Mouse (Mus musculus) forebrain, embryonic 11.5 days (tissue): Measurements from ENCODE around the gene Taf9b. TPM values are rescaled to one million over a fixed set of nuclear protein-coding genes. Genes with fewer than 3 reads are reported as not detected.
"Not testable (repeated sequence)": the region's sequence is repeated elsewhere in the genome, so short reads cannot be mapped to it uniquely, and the experiment has no call there.

ENCODE experiments used
- ATAC-seq: fragments of 200-750 bp; cut with Nextera tagmentation; replicated peaks from 2 replicates; pipeline ENCODE4 v1.8.0; 2017; ENCODE audit warnings: moderate TSS enrichment; ENCODE audit not compliant: low FRiP score
- DNase-seq: peaks from one replicate; pipeline ENCODE4 v3.0.0-alpha.2; 2017; ENCODE audit warnings: low spot score
- H3K27ac ChIP-seq: fragments of 300-500 bp; sonication (generic); 2 replicates; pipeline ENCODE4 v1.5.1; 2014; ENCODE audit warnings: low read depth, low read length
- H3K27me3 ChIP-seq: fragments of 300-500 bp; sonication (generic); 2 replicates; pipeline ENCODE4 v1.6.1; 2014; ENCODE audit warnings: mild to moderate bottlenecking, low read length, mixed read lengths; ENCODE audit not compliant: control insufficient read depth, insufficient read depth
- H3K36me3 ChIP-seq: fragments of 300-500 bp; sonication (generic); 2 replicates; pipeline ENCODE4 v1.6.1; 2014; ENCODE audit warnings: mild to moderate bottlenecking, low read length, moderate library complexity, mixed read lengths; ENCODE audit not compliant: control insufficient read depth, insufficient read depth
- H3K4me1 ChIP-seq: fragments of 300-500 bp; sonication (generic); replicated peaks from 2 replicates; pipeline ENCODE4 v1.6.1; 2014; ENCODE audit warnings: low read length, mixed read lengths; ENCODE audit not compliant: control insufficient read depth, insufficient read depth
- H3K4me2 ChIP-seq: fragments of 300-500 bp; sonication (generic); 2 replicates; pipeline ENCODE4 v1.6.1; 2014; ENCODE audit warnings: low read depth, mild to moderate bottlenecking, low read length, moderate library complexity, mixed read lengths; ENCODE audit not compliant: severe bottlenecking
- H3K4me3 ChIP-seq: fragments of 300-500 bp; sonication (generic); 2 replicates; pipeline ENCODE4 v1.5.1; 2014; ENCODE audit warnings: low read depth, low read length
- H3K9ac ChIP-seq: fragments of 300-500 bp; sonication (generic); 2 replicates; pipeline ENCODE4 v1.6.1; 2014; ENCODE audit warnings: low read length
- H3K9me3 ChIP-seq: fragments of 300-500 bp; sonication (generic); 2 replicates; pipeline ENCODE4 v1.6.1; 2016; ENCODE audit warnings: low read length, mixed read lengths; ENCODE audit not compliant: control insufficient read depth
- WGBS: fragments of 180-500 bp; shearing (Covaris S2); extraction: QIAGEN DNeasy Blood & Tissue Kit; methylation state at CpG from one replicate; pipeline ENCODE4 v1.1.7; 2014; 5-methylcytosine and 5-hydroxymethylcytosine counted together
- polyA plus RNA-seq: library from polyadenylated mRNA; unstranded; fragments of >200 nt; fragmentation: Nextera tagmentation; extraction: Ambion mirVana; gene quantifications from 2 replicates; pipeline ENCODE4 v1.2.1, GENCODE M21; 2014

Taf9b gene
- polyA plus RNA-seq = 13.6 and 14.6 TPM in 2 replicates

GRCm38 (mm10) chrX:106221058-106221457 lies at the start of gene Taf9b:
Gene Taf9b (minus strand): TSS chrX:106221158.
- H3K27me3 ChIP-seq = no peaks in the 10 kb centered on the region
- no peak within 1 kb of the TSS for H3K27ac ChIP-seq
- ATAC-seq = no peak
- no peak for DNase-seq
- peak within 1 kb of the TSS; percentile 49; the same call in 1 of the 2 replicates for H3K4me2 ChIP-seq
- 92% methylated on average over 19 of the region's 25 CpGs for WGBS
- H3K4me3 ChIP-seq = peak within 1 kb of the TSS; percentile 48; the same call in 1 of the 2 replicates
- no peaks in the 10 kb centered on the region; the same call in 1 of the 2 replicates for H3K9me3 ChIP-seq
- H3K9ac ChIP-seq = no peak within 1 kb of the TSS
- no peaks in the 10 kb centered on the region for H3K4me1 ChIP-seq
- no peaks in the 10 kb centered on the region for H3K36me3 ChIP-seq

- H3K9me3 ChIP-seq = no peaks in the 10 kb centered on the region
- no peak within 1 kb of the TSS for H3K9ac ChIP-seq
- no peak within 1 kb of the TSS for H3K4me2 ChIP-seq
- H3K27ac ChIP-seq = no peak within 1 kb of the TSS
- WGBS = 85% methylated on average over 4 of the region's 4 CpGs
- no peaks in the 10 kb centered on the region for H3K27me3 ChIP-seq
- no peak within 1 kb of the TSS for H3K4me3 ChIP-seq
- ATAC-seq (no peak), DNase-seq (no peak)
- no peaks in the 10 kb centered on the region for H3K36me3 ChIP-seq
- H3K4me1 ChIP-seq = no peaks in the 10 kb centered on the region
Measured at GRCm38 (mm10) chrX:106255276-106255675, 34.3 kb upstream of the Taf9b start, which contains the start of gene Fnd3c2. Gene Fnd3c2 (minus strand): TSS chrX:106255376.

DNA sequence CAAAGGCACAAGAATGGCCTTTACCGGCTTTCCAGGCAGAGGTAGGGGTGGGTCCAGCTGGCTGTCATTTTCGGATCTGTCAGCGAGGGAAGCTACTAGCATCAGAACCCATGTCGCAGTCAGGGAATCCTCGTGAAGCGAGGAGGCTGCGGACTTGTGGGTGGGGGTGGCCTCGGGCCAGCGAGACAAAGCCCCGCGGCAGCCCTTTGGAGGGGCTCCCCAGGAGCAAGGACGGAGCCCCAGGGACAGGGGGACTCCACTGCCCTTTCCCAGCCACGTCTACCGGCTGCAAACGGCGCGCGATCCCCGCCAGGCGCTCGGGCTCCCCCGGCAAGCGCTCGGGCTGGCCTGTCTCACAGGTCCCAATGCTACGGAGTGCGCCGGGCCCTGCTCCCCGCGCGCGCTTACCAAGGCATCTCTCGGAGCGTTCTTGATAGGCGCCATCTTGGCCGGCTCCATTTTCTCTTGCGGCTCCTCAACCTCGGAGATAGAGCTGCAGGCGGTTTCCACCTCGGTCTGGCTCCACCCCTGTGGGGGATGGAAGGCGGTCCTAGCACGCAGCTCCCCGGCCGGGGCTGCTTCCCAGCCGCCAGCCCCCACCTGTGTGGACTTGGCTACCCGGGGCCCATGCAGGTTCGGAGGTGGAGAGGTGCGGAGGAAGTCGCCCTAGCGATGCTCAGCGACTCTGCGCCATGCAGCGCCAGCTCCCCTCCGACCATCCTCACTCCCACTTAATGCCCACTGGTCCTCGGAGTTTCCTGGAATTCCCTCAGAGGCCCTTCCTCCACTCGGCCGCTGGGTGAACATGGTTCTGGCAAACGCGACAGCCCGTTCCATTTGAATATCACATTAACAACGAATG lies 1.6 kb downstream of the Taf9b start:
- Histone ChIP-seq H3K9me3 (no peaks in the 10 kb centered on the region; the same call in 1 of the 2 replicates), H3K36me3 (no peaks in the 10 kb centered on the region), H3K27me3 (no peaks in the 10 kb centered on the region), H3K4me2 (peak overlapping the region; percentile 49), H3K4me1 (no peaks in the 10 kb centered on the region), H3K9ac (peak overlapping the region; percentile 68), H3K4me3 (peak overlapping the region; percentile 48), H3K27ac (peak overlapping the region; percentile 50; the same call in 1 of the 2 replicates)
- WGBS = 25% methylated on average over 58 of the region's 60 CpGs
- DNase-seq = peak; percentile 80
- ATAC-seq = peak; percentile 94

GRCm38 (mm10) chrX:106209100-106209499 lies 11.9 kb downstream of the Taf9b start:
- H3K27me3 ChIP-seq = no peaks in the 10 kb centered on the region
- no peak overlapping the region for H3K9ac ChIP-seq
- DNase-seq = no peak
- no peaks in the 10 kb centered on the region for H3K9me3 ChIP-seq
- H3K27ac ChIP-seq = no peak overlapping the region
- no peak for ATAC-seq
- no peak overlapping the region for H3K4me3 ChIP-seq
- no peak overlapping the region for H3K4me2 ChIP-seq
- H3K36me3 ChIP-seq = no peaks in the 10 kb centered on the region
- H3K4me1 ChIP-seq = no peaks in the 10 kb centered on the region
- WGBS = 87% methylated on average over 2 of the region's 2 CpGs

- H3K9ac ChIP-seq = no peak overlapping the region
- no peaks in the 10 kb centered on the region for H3K27me3 ChIP-seq
- H3K27ac ChIP-seq = no peak overlapping the region
- H3K9me3 ChIP-seq = no peaks in the 10 kb centered on the region
- DNase-seq (no peak), ATAC-seq (no peak)
- WGBS = 89% methylated on average over 5 of the region's 5 CpGs
- no peak overlapping the region for H3K4me3 ChIP-seq
- H3K4me1 ChIP-seq = no peaks in the 10 kb centered on the region
- H3K36me3 ChIP-seq = no peaks in the 10 kb centered on the region; the same call in 1 of the 2 replicates
- no peak overlapping the region for H3K4me2 ChIP-seq
Measured at GRCm38 (mm10) chrX:106198904-106199303, 22.1 kb downstream of the Taf9b start.

- Histone ChIP-seq H3K4me3 (no peak overlapping the region), H3K9me3 (no peaks in the 10 kb centered on the region), H3K27me3 (no peaks in the 10 kb centered on the region), H3K4me1 (no peaks in the 10 kb centered on the region), H3K36me3 (no peaks in the 10 kb centered on the region; the same call in 1 of the 2 replicates), H3K9ac (no peak overlapping the region), H3K4me2 (no peak overlapping the region), H3K27ac (no peak overlapping the region)
- ATAC-seq (no peak), DNase-seq (no peak)
- 71% methylated on average over 5 of the region's 5 CpGs for WGBS
Measured at GRCm38 (mm10) chrX:106197308-106197707, 23.6 kb downstream of the Taf9b start.

DNA sequence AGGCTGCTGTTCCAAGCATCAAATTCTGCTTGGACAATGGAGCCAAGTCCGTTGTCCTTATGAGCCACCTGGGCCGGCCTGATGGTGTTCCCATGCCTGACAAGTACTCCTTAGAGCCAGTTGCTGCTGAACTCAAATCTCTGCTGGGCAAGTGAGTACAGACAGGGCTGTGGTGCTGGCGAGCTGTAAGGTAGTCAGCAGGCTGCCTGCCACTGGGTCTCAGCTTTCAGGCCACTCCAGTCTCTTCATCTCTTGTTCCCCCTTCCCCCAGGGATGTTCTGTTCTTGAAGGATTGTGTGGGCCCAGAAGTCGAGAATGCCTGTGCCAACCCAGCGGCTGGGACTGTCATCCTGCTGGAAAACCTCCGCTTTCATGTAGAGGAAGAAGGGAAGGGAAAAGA lies 26.6 kb downstream of the Taf9b start:
- WGBS = 91% methylated on average over 5 of the region's 6 CpGs
- not testable (repeated sequence) for H3K9ac ChIP-seq, H3K4me2 ChIP-seq, H3K4me1 ChIP-seq, H3K27me3 ChIP-seq, H3K9me3 ChIP-seq, H3K27ac ChIP-seq, H3K36me3 ChIP-seq, H3K4me3 ChIP-seq, DNase-seq, ATAC-seq

- Histone ChIP-seq H3K4me3 (peak overlapping the region; percentile 53; the same call in 1 of the 2 replicates), H3K36me3 (no peaks in the 10 kb centered on the region), H3K4me2 (peak overlapping the region; percentile 55; the same call in 1 of the 2 replicates), H3K27me3 (no peaks in the 10 kb centered on the region), H3K27ac (no peak overlapping the region), H3K9ac (no peak overlapping the region), H3K4me1 (peaks cover 3% of the 10 kb centered on the region; the same call in 1 of the 2 replicates), H3K9me3 (no peaks in the 10 kb centered on the region)
- WGBS = 50% methylated on average over 4 of the region's 4 CpGs
- DNase-seq (no peak), ATAC-seq (no peak)
Measured at GRCm38 (mm10) chrX:106190091-106190490, 30.9 kb downstream of the Taf9b start.
